12 mouse cellular contexts compared by ENCODE assay signal in the genomic region with DNA sequence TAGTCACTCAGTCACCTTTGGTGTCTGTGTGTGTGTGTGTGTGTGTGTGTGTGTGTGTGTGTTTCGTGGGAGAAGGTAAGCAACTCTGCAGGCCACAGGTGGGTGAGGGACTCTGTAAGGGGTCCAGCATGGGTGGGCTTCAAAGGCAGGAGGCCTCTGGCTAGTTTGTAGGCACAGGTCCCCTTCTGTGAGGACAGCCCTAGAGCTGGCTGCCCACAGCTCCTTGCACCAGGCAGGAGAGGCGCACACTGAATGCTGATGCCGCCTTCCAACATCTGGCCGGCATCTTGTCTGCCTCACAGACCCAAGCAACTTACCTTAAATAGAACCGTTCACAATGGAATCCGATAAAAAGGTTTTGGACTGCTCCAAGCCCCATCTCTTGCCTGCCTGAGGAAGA. TPM values are rescaled to one million over a fixed set of nuclear protein-coding genes. Genes with fewer than 3 reads are reported as not detected.
A peak's percentile ranks its signal among the peaks of the same experiment; 100 is the strongest.
DNase-seq lines count a peak whose midpoint lies in the region; ATAC-seq and TF ChIP-seq lines count a peak whose summit lies in the region.
"Had no signal": no experiment of that assay in that cellular context is flagged by ENCODE, and none has a peak within 500 bp of the region (broad histone marks: within the 10 kb centered on the region; RNA-seq: fewer than 3 reads in every experiment).

No protein-coding gene starts in this region.

- 52% methylated on average over 6 of the region's 6 CpGs for WGBS in heart, embryonic 10.5 days
- 57% methylated on average over 6 of the region's 6 CpGs for WGBS in lung, embryonic 15.5 days
- WGBS in embryonic facial prominence, embryonic 15.5 days = 39% methylated on average over 6 of the region's 6 CpGs

- peaks cover 25% of the 10 kb centered on the region for H3K36me3 ChIP-seq in heart, embryonic 10.5 days
- H3K36me3 ChIP-seq in lung, embryonic 15.5 days = peaks cover 22% of the 10 kb centered on the region
- peaks cover 14% of the 10 kb centered on the region for H3K36me3 ChIP-seq in embryonic facial prominence, embryonic 15.5 days
- peaks cover 7% of the 10 kb centered on the region for H3K36me3 ChIP-seq in myocyte (ENCODE audit: control insufficient read depth, insufficient read depth)

- no peak for ATAC-seq in lung, embryonic 15.5 days (ENCODE audit: borderline replicate concordance, extremely low read depth, low FRiP score, low TSS enrichment)
- no peak for ATAC-seq in embryonic facial prominence, embryonic 15.5 days (ENCODE audit: insufficient number of reproducible peaks, low FRiP score, low TSS enrichment, low read depth)
- ATAC-seq: CD4-positive, CD25-positive, alpha-beta regulatory T cell, adult 4 months; inflammation-experienced regulatory T-cells, adult 6 months had no signal

- H3K9ac ChIP-seq in lung, embryonic 15.5 days = no peak overlapping the region
- no peak overlapping the region for H3K9ac ChIP-seq in embryonic facial prominence, embryonic 15.5 days
- H3K9ac ChIP-seq: neural tube, embryonic 12.5 days had no signal

- H3K4me2 ChIP-seq in lung, embryonic 15.5 days = no peak overlapping the region
- peak overlapping the region; percentile 38 for H3K4me2 ChIP-seq in embryonic facial prominence, embryonic 15.5 days (replicated peaks)
- H3K4me2 ChIP-seq in myocyte (ENCODE audit: low read depth) = no peak overlapping the region

- H3K9me3 ChIP-seq in heart, embryonic 10.5 days = no peaks in the 10 kb centered on the region
- H3K9me3 ChIP-seq in lung, embryonic 15.5 days = no peaks in the 10 kb centered on the region
- no peaks in the 10 kb centered on the region for H3K9me3 ChIP-seq in embryonic facial prominence, embryonic 15.5 days (replicated peaks)
- H3K9me3 ChIP-seq: neural tube, embryonic 12.5 days had no signal

- DNase-seq in heart, embryonic 10.5 days (ENCODE audit: low spot score) = no peak
- no peak for DNase-seq in heart, adult 18-20 months
- DNase-seq in lung, adult 18-20 months = no peak
- DNase-seq in right cerebral cortex, postnatal 36 days (ENCODE audit: low spot score in 2 of 2) = no peak
- DNase-seq in natural killer cell, adult 2 months (ENCODE audit: low spot score in 2 of 2) = no peak

- no peaks in the 10 kb centered on the region for H3K27me3 ChIP-seq in heart, embryonic 10.5 days (ENCODE audit: insufficient read depth, poor library complexity, severe bottlenecking)
- no peaks in the 10 kb centered on the region for H3K27me3 ChIP-seq in lung, embryonic 15.5 days
- no peaks in the 10 kb centered on the region for H3K27me3 ChIP-seq in embryonic facial prominence, embryonic 15.5 days
- H3K27me3 ChIP-seq in myocyte (ENCODE audit: control insufficient read depth, insufficient read depth, insufficient read length) = no peaks in the 10 kb centered on the region
- H3K27me3 ChIP-seq: neural tube, embryonic 12.5 days had no signal

- H3K27ac ChIP-seq in heart, embryonic 10.5 days = peak overlapping the region; percentile 84
- peak overlapping the region; percentile 57 for H3K27ac ChIP-seq in lung, embryonic 15.5 days
- H3K27ac ChIP-seq in embryonic facial prominence, embryonic 15.5 days (replicated peaks) = peak overlapping the region; percentile 88
- H3K27ac ChIP-seq: neural tube, embryonic 12.5 days had no signal

- TF ChIP-seq POLR2A in myocyte (IDR thresholded peaks at IDR 0.05; ENCODE audit: insufficient read length, low read depth) = peak; percentile 21

- peak overlapping the region; percentile 16; the same call in 1 of the 2 replicates for H3K4me3 ChIP-seq in heart, embryonic 10.5 days
- no peak overlapping the region for H3K4me3 ChIP-seq in lung, embryonic 15.5 days
- no peak overlapping the region for H3K4me3 ChIP-seq in embryonic facial prominence, embryonic 15.5 days (replicated peaks)
- no peak overlapping the region for H3K4me3 ChIP-seq in myocyte
- H3K4me3 ChIP-seq: left cerebral cortex, adult 2 months; neural tube, embryonic 12.5 days had no signal

- H3K79me2 ChIP-seq in myocyte (ENCODE audit: control insufficient read depth, insufficient read depth) = no peaks in the 10 kb centered on the region

- peaks cover 82% of the 10 kb centered on the region for H3K4me1 ChIP-seq in heart, embryonic 10.5 days
- H3K4me1 ChIP-seq in lung, embryonic 15.5 days = peaks cover 63% of the 10 kb centered on the region
- H3K4me1 ChIP-seq in embryonic facial prominence, embryonic 15.5 days = peaks cover 68% of the 10 kb centered on the region

- no peak overlapping the region for H3ac ChIP-seq in myocyte (ENCODE audit: control insufficient read depth, insufficient read length)

TF ChIP-seq in myocyte, 11 proteins besides CTCF, POLR2A, EP300 and RAD21:
- TF ChIP-seq POLR2AphosphoS2 (IDR thresholded peaks at IDR 0.05; ENCODE audit: insufficient read length, low read depth) = peak; percentile 16
- no peak for TF ChIP-seq CEBPB (IDR thresholded peaks at IDR 0.05; ENCODE audit: insufficient read depth, poor library complexity, severe bottlenecking)
- no peak for TF ChIP-seq TCF3 (IDR thresholded peaks at IDR 0.05; ENCODE audit: insufficient read length, low read depth)

RNA-seq across cellular contexts. Expression of a gene that starts 12.2 kb away (rescaled TPM):
- 0.39 and 1.3 TPM in 2 replicates for polyA plus RNA-seq in heart, embryonic 10.5 days (2016; fragmentation: Nextera tagmentation; extraction: Ambion mirVana)
- total RNA-seq in heart, adult 18-20 months (2021) = not detected
- 8.2 and 8.5 TPM in 2 replicates for polyA plus RNA-seq in lung, embryonic 15.5 days (2015; fragmentation: Nextera tagmentation; extraction: Ambion mirVana)
- 8.8 and 9.3 TPM in 2 replicates for polyA plus RNA-seq in embryonic facial prominence, embryonic 15.5 days (2015; fragmentation: Nextera tagmentation; extraction: Ambion mirVana)
- polyA plus RNA-seq in myocyte (2012; fragmentation: generic; extraction: Trizol) = 0.22 TPM
- polyA plus RNA-seq: inflammation-experienced regulatory T-cells, adult 6 months had no signal

RNA-seq across cellular contexts. Expression of a gene that starts 12.6 kb away (rescaled TPM):
- 0.09 and 0.18 TPM in 2 replicates for polyA plus RNA-seq in heart, embryonic 10.5 days (2016; fragmentation: Nextera tagmentation; extraction: Ambion mirVana)
- not detected for total RNA-seq in heart, adult 18-20 months (2021)
- polyA plus RNA-seq in lung, embryonic 15.5 days (2015; fragmentation: Nextera tagmentation; extraction: Ambion mirVana) = 0.10 TPM in 1 of 2 replicates, not detected in the other
- 0.07 and 0.24 TPM in 2 replicates for polyA plus RNA-seq in embryonic facial prominence, embryonic 15.5 days (2015; fragmentation: Nextera tagmentation; extraction: Ambion mirVana)
- 0.40 TPM for polyA plus RNA-seq in myocyte (2012; fragmentation: generic; extraction: Trizol)
- polyA plus RNA-seq: CD4-positive, CD25-positive, alpha-beta regulatory T cell, adult 4 months; inflammation-experienced regulatory T-cells, adult 6 months had no signal

RNA-seq across cellular contexts. Expression of a gene that starts 40.9 kb away (rescaled TPM):
- polyA plus RNA-seq in heart, embryonic 10.5 days (2016; fragmentation: Nextera tagmentation; extraction: Ambion mirVana) = 2.5 and 3.4 TPM in 2 replicates
- total RNA-seq in heart, adult 18-20 months (2021) = 10 to 100 TPM; 22.5 to 30.1 TPM
- 3.0 and 3.1 TPM in 2 replicates for polyA plus RNA-seq in lung, embryonic 15.5 days (2015; fragmentation: Nextera tagmentation; extraction: Ambion mirVana)
- polyA plus RNA-seq in embryonic facial prominence, embryonic 15.5 days (2015; fragmentation: Nextera tagmentation; extraction: Ambion mirVana) = 17.4 and 20.6 TPM in 2 replicates
- polyA plus RNA-seq in myocyte (2012; fragmentation: generic; extraction: Trizol) = 4.6 TPM
